Mouse (Mus musculus) intestine, postnatal 0 days (tissue): ENCODE measurements around the gene Klhdc7b. TPM values are rescaled to one million over a fixed set of nuclear protein-coding genes. Genes with fewer than 3 reads are reported as not detected.

Experiments used
- ATAC-seq: fragments of 200-750 bp; cut with Nextera tagmentation; 2 replicates; pipeline ENCODE4 v1.8.0; 2017; ENCODE audit warnings: mild to moderate bottlenecking, moderate TSS enrichment, moderate library complexity
- H3K27ac ChIP-seq: fragments of 300-500 bp; sonication (generic); 2 replicates; pipeline ENCODE4 v1.5.1; 2014; ENCODE audit warnings: mild to moderate bottlenecking, low read depth, low read length, moderate library complexity
- H3K27me3 ChIP-seq: fragments of 300-500 bp; sonication (generic); replicated peaks from 2 replicates; pipeline ENCODE4 v1.6.1; 2014; ENCODE audit warnings: low read length, mixed read lengths; ENCODE audit not compliant: control insufficient read depth, insufficient read depth
- H3K36me3 ChIP-seq: fragments of 300-500 bp; sonication (generic); 2 replicates; pipeline ENCODE4 v1.6.1; 2014; ENCODE audit warnings: mild to moderate bottlenecking, moderate library complexity; ENCODE audit not compliant: control insufficient read depth, insufficient read depth
- H3K4me1 ChIP-seq: fragments of 300-500 bp; sonication (generic); replicated peaks from 2 replicates; pipeline ENCODE4 v1.6.1; 2014; ENCODE audit warnings: antibody characterized with exemption, low read length, mixed read lengths; ENCODE audit not compliant: control insufficient read depth, insufficient read depth
- H3K4me2 ChIP-seq: fragments of 300-500 bp; sonication (generic); replicated peaks from 2 replicates; pipeline ENCODE4 v1.6.1; 2014; ENCODE audit warnings: low read depth, mild to moderate bottlenecking, moderate library complexity
- H3K4me3 ChIP-seq: fragments of 300-500 bp; sonication (generic); 2 replicates; pipeline ENCODE4 v1.5.1; 2014; ENCODE audit warnings: low read depth, low read length
- H3K9ac ChIP-seq: fragments of 300-500 bp; sonication (generic); 2 replicates; pipeline ENCODE4 v1.6.1; 2014; ENCODE audit warnings: mild to moderate bottlenecking, low read depth, low read length
- H3K9me3 ChIP-seq: fragments of 300-500 bp; sonication (generic); 2 replicates; pipeline ENCODE4 v1.6.1; 2016; ENCODE audit warnings: mixed run types; ENCODE audit not compliant: control insufficient read depth
- CTCF ChIP-seq: sonication (generic); IDR thresholded peaks from 2 replicates; pipeline ENCODE4 v1.5.1; 2016; ENCODE audit warnings: low read depth, mild to moderate bottlenecking, control low read depth, antibody characterized with exemption, moderate library complexity
- WGBS: fragments of 180-500 bp; shearing (Covaris S2); extraction: QIAGEN DNeasy Blood & Tissue Kit; methylation state at CpG from one replicate; pipeline ENCODE4 v1.1.7; 2014; 5-methylcytosine and 5-hydroxymethylcytosine counted together
- polyA plus RNA-seq: library from polyadenylated mRNA; unstranded; fragments of >200 nt; fragmentation: Nextera tagmentation; extraction: Ambion mirVana; gene quantifications from 2 replicates; pipeline ENCODE4 v1.2.1, GENCODE M21; 2015

Klhdc7b gene
- polyA plus RNA-seq, 1 experiment from 2014 or later, result not detected

- H3K4me2 ChIP-seq, result no peak overlapping the region
- H3K36me3 ChIP-seq, result no peaks in the 10 kb centered on the region
- peaks cover 8% of the 10 kb centered on the region; the same call in 1 of the 2 replicates for H3K4me1 ChIP-seq
- no peak overlapping the region for H3K27ac ChIP-seq
- no peak overlapping the region for H3K9ac ChIP-seq
- no peak overlapping the region for H3K4me3 ChIP-seq
- H3K27me3 ChIP-seq, result no peaks in the 10 kb centered on the region
- no peak for ATAC-seq
- WGBS, result 70% methylated on average over 4 of the region's 4 CpGs
- no peak for TF ChIP-seq CTCF
- no peaks in the 10 kb centered on the region for H3K9me3 ChIP-seq
Observed at GRCm38 (mm10) chr15:89432946-89433345, 48.2 kb downstream of the Klhdc7b start.

- TF ChIP-seq CTCF, result no peak
- Histone ChIP-seq H3K36me3 (no peaks in the 10 kb centered on the region), H3K4me2 (no peak overlapping the region), H3K27ac (no peak overlapping the region), H3K4me3 (no peak overlapping the region), H3K9ac (no peak overlapping the region), H3K4me1 (no peaks in the 10 kb centered on the region; the same call in 1 of the 2 replicates), H3K27me3 (no peaks in the 10 kb centered on the region), H3K9me3 (no peaks in the 10 kb centered on the region)
- no peak for ATAC-seq
- WGBS, result 66% methylated on average over 3 of the region's 3 CpGs
Observed at GRCm38 (mm10) chr15:89434136-89434535, 49.4 kb downstream of the Klhdc7b start.

GRCm38 (mm10) chr15:89435878-89436277 is 51.2 kb downstream of the Klhdc7b start:
- no peak for TF ChIP-seq CTCF
- ATAC-seq, result no peak
- no peak overlapping the region for H3K4me3 ChIP-seq
- H3K27me3 ChIP-seq, result no peaks in the 10 kb centered on the region
- H3K4me1 ChIP-seq, result no peaks in the 10 kb centered on the region; the same call in 1 of the 2 replicates
- no peaks in the 10 kb centered on the region for H3K9me3 ChIP-seq
- H3K4me2 ChIP-seq, result no peak overlapping the region
- H3K36me3 ChIP-seq, result no peaks in the 10 kb centered on the region
- no peak overlapping the region for H3K27ac ChIP-seq
- WGBS, result 86% methylated on average over 5 of the region's 5 CpGs
- no peak overlapping the region for H3K9ac ChIP-seq

Other genes with a start within 250 kb of the Klhdc7b start
- 2.3 and 2.7 TPM in 2 replicates for gene Mapk12, start 244.2 kb upstream of the Klhdc7b start, polyA plus RNA-seq
- gene Mapk11, start 235.3 kb upstream of the Klhdc7b start, polyA plus RNA-seq, result 1.6 and 1.9 TPM in 2 replicates
- gene Plxnb2, start 204.1 kb upstream of the Klhdc7b start, polyA plus RNA-seq, result 71.5 and 74.0 TPM in 2 replicates
- 3.2 and 3.4 TPM in 2 replicates for gene Dennd6b, start 188.4 kb upstream of the Klhdc7b start, polyA plus RNA-seq
- gene Ppp6r2, start 173.4 kb upstream of the Klhdc7b start, polyA plus RNA-seq, result 17.7 and 21.3 TPM in 2 replicates
- 22.2 and 24.2 TPM in 2 replicates for gene Sbf1, start 69.6 kb upstream of the Klhdc7b start, polyA plus RNA-seq
- 0.14 TPM in 1 of 2 replicates, not detected in the other for gene Adm2, start 62.2 kb upstream of the Klhdc7b start, polyA plus RNA-seq
- gene Miox, start 50.5 kb upstream of the Klhdc7b start, polyA plus RNA-seq, result not detected in 2 replicates
- 19.1 and 20.5 TPM in 2 replicates for gene Lmf2, start 29.3 kb upstream of the Klhdc7b start, polyA plus RNA-seq
- 55.2 and 65.2 TPM in 2 replicates for gene Ncaph2, start 29.2 kb upstream of the Klhdc7b start, polyA plus RNA-seq
- gene Sco2, start 11.1 kb upstream of the Klhdc7b start, polyA plus RNA-seq, result 14.6 and 18.0 TPM in 2 replicates
- 3.6 and 4.8 TPM in 2 replicates for gene Tymp, start 7.9 kb upstream of the Klhdc7b start, polyA plus RNA-seq
- gene Odf3b, start 5.6 kb upstream of the Klhdc7b start, polyA plus RNA-seq, result 2.1 and 3.2 TPM in 2 replicates
- gene Syce3, start 25.6 kb downstream of the Klhdc7b start, polyA plus RNA-seq, result 3.4 and 5.0 TPM in 2 replicates
- gene Cpt1b, start 40.9 kb downstream of the Klhdc7b start, polyA plus RNA-seq, result 0.43 and 0.46 TPM in 2 replicates
- 1.1 and 1.3 TPM in 2 replicates for gene C730034F03Rik, start 44.7 kb downstream of the Klhdc7b start, polyA plus RNA-seq
- not detected in 2 replicates for gene Gm44502, start 44.8 kb downstream of the Klhdc7b start, polyA plus RNA-seq
- gene Chkb, start 45.0 kb downstream of the Klhdc7b start, polyA plus RNA-seq, result 85.8 and 92.3 TPM in 2 replicates
- gene Mapk8ip2, start 69.0 kb downstream of the Klhdc7b start, polyA plus RNA-seq, result 1.9 and 2.0 TPM in 2 replicates
- gene Arsa, start 92.5 kb downstream of the Klhdc7b start, polyA plus RNA-seq, result 32.0 and 36.2 TPM in 2 replicates
- gene Shank3, start 114.7 kb downstream of the Klhdc7b start, polyA plus RNA-seq, result 0.51 and 0.73 TPM in 2 replicates
- 0.10 and 0.14 TPM in 2 replicates for gene Acr, start 183.4 kb downstream of the Klhdc7b start, polyA plus RNA-seq
- gene Rabl2, start 207.0 kb downstream of the Klhdc7b start, polyA plus RNA-seq, result 7.1 and 7.6 TPM in 2 replicates